In the genomic region with DNA sequence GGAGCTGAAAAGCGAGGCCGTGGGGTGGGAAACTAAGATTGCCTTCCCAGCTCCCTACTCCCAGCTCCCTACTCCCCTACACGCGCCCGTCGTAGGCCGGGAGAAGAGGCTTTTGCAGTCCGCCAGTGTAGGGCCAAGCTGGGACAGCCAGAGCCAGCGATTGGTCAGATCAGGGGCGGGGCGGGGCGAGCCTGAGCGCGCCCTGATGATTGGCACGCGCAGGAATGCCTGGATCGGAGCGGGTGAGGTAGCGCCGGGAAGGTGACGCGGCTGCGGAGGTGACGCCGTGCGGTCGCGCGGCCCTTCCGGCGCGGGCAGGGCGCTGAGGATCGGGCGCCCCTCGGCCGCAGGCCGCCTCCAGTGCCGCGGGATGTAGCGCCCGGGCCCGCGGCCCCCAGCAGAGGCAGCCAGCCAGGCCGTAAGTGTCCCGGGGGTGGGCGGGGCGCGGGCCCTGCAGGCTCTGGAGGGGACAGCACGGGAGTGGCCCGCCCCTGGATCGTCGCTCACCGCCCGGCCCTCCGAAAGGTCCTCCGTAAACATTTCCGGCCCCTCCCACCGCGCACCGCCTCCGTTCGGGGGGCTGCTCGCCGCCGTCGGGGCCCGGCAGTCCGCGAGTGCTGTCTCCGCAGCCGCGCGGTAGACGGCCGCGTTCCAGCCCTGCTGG, we compare ENCODE assay signal across 8 mouse cellular contexts. TPM values are rescaled to one million over a fixed set of nuclear protein-coding genes. Genes with fewer than 3 reads are reported as not detected.
DNase-seq lines count a peak whose midpoint lies in the region; ATAC-seq and TF ChIP-seq lines count a peak whose summit lies in the region.

A gene (plus strand): TSS at position 211 of the 664 bp plus-strand sequence.

- peak; percentile 41 for TF ChIP-seq POLR2A in kidney, adult 2 months (IDR thresholded peaks at IDR 0.05; ENCODE audit: low read depth, low read length)
- peak; percentile 46 for TF ChIP-seq POLR2A in spleen, adult 2 months (IDR thresholded peaks at IDR 0.05; ENCODE audit: low read depth, low read length)

- WGBS in embryonic facial prominence, embryonic 13.5 days = under 1% methylated on average over 67 of the region's 77 CpGs
- WGBS in kidney, adult 2 months = under 1% methylated on average over 75 of the region's 77 CpGs
- WGBS in limb, embryonic 12.5 days = under 1% methylated on average over 71 of the region's 77 CpGs
- WGBS in midbrain, embryonic 15.5 days = under 1% methylated on average over 71 of the region's 77 CpGs
- under 1% methylated on average over 74 of the region's 77 CpGs for WGBS in spleen, adult 2 months

- peak within 1 kb of the TSS; percentile 86 for H3K4me3 ChIP-seq in embryonic facial prominence, embryonic 13.5 days
- peak within 1 kb of the TSS; percentile 92 for H3K4me3 ChIP-seq in kidney, adult 2 months (ENCODE audit: insufficient read depth, low read depth, low read length)
- peak within 1 kb of the TSS; percentile 90 for H3K4me3 ChIP-seq in limb, embryonic 12.5 days (replicated peaks)
- peak within 1 kb of the TSS; percentile 96 for H3K4me3 ChIP-seq in midbrain, embryonic 15.5 days
- H3K4me3 ChIP-seq in spleen, adult 2 months (ENCODE audit: extremely low read depth, insufficient read depth, insufficient read length) = peak within 1 kb of the TSS; percentile 78

- H3K27me3 ChIP-seq in embryonic facial prominence, embryonic 13.5 days = no peaks in the 10 kb centered on the region
- no peaks in the 10 kb centered on the region for H3K27me3 ChIP-seq in kidney, adult 2 months (replicated peaks; ENCODE audit: control insufficient read depth, insufficient read depth, low read length)
- H3K27me3 ChIP-seq in limb, embryonic 12.5 days = no peaks in the 10 kb centered on the region
- H3K27me3 ChIP-seq in midbrain, embryonic 15.5 days (replicated peaks) = no peaks in the 10 kb centered on the region
- no peaks in the 10 kb centered on the region for H3K27me3 ChIP-seq in spleen, adult 2 months (ENCODE audit: control insufficient read depth, insufficient read depth, low read length)

- H3K9ac ChIP-seq in embryonic facial prominence, embryonic 13.5 days = peak within 1 kb of the TSS; percentile 95
- peak within 1 kb of the TSS; percentile 94 for H3K9ac ChIP-seq in limb, embryonic 12.5 days (replicated peaks)
- H3K9ac ChIP-seq in midbrain, embryonic 15.5 days = peak within 1 kb of the TSS; percentile 93

- peaks cover 16% of the 10 kb centered on the region for H3K36me3 ChIP-seq in embryonic facial prominence, embryonic 13.5 days
- H3K36me3 ChIP-seq in kidney, adult 2 months (ENCODE audit: control insufficient read depth, insufficient read depth, low read length) = no peaks in the 10 kb centered on the region
- H3K36me3 ChIP-seq in limb, embryonic 12.5 days = peaks cover 22% of the 10 kb centered on the region
- no peaks in the 10 kb centered on the region for H3K36me3 ChIP-seq in midbrain, embryonic 15.5 days (replicated peaks)
- peaks cover 1% of the 10 kb centered on the region; the same call in 1 of the 2 replicates for H3K36me3 ChIP-seq in spleen, adult 2 months (ENCODE audit: control insufficient read depth, insufficient read depth, low read length)

- peak; percentile 100 for ATAC-seq in embryonic facial prominence, embryonic 13.5 days (ENCODE audit: insufficient number of reproducible peaks, insufficient read depth, low FRiP score, low TSS enrichment, low read depth)
- peak; percentile 99 for ATAC-seq in limb, embryonic 12.5 days (ENCODE audit: insufficient number of reproducible peaks, insufficient read depth, low FRiP score, low TSS enrichment, low read depth)
- ATAC-seq in midbrain, embryonic 15.5 days (replicated peaks) = peak; percentile 100

- no peak for TF ChIP-seq CTCF in kidney, adult 2 months (conservative IDR thresholded peaks at IDR 0.05; ENCODE audit: insufficient read depth, insufficient read length, low read depth, low read length)
- no peak for TF ChIP-seq CTCF in spleen, adult 2 months (IDR thresholded peaks at IDR 0.05; ENCODE audit: extremely low read depth, insufficient read depth, insufficient read length, insufficient replicate concordance)

- peak within 1 kb of the TSS; percentile 61 for H3K4me2 ChIP-seq in embryonic facial prominence, embryonic 13.5 days
- peak within 1 kb of the TSS; percentile 71 for H3K4me2 ChIP-seq in limb, embryonic 12.5 days
- H3K4me2 ChIP-seq in midbrain, embryonic 15.5 days = peak within 1 kb of the TSS; percentile 66

- H3K27ac ChIP-seq in embryonic facial prominence, embryonic 13.5 days = peak within 1 kb of the TSS; percentile 97
- peak within 1 kb of the TSS; percentile 83 for H3K27ac ChIP-seq in kidney, adult 2 months (ENCODE audit: insufficient read depth, low read depth, low read length)
- peak within 1 kb of the TSS; percentile 96 for H3K27ac ChIP-seq in limb, embryonic 12.5 days
- H3K27ac ChIP-seq in midbrain, embryonic 15.5 days = peak within 1 kb of the TSS; percentile 96
- peak within 1 kb of the TSS; percentile 83 for H3K27ac ChIP-seq in spleen, adult 2 months (ENCODE audit: insufficient read depth, low read length)

- peak; percentile 99 for DNase-seq in 3134 (ENCODE audit: extremely low read depth, insufficient read length, low spot score)
- peak; percentile 99 for DNase-seq in adrenal gland, postnatal 36 days
- peak; percentile 96 to 99 for DNase-seq in heart, adult 18-20 months
- DNase-seq in kidney, adult 2 months = peak; percentile 99
- DNase-seq in spleen, adult 2 months (ENCODE audit: low read depth in 1 of 2, low spot score in 2 of 2) = peak; percentile 76 to 95

- H3K4me1 ChIP-seq in embryonic facial prominence, embryonic 13.5 days = peaks cover 52% of the 10 kb centered on the region
- peaks cover 29% of the 10 kb centered on the region for H3K4me1 ChIP-seq in kidney, adult 2 months (ENCODE audit: control insufficient read depth, insufficient read depth, low read length)
- H3K4me1 ChIP-seq in limb, embryonic 12.5 days (replicated peaks) = peaks cover 47% of the 10 kb centered on the region
- peaks cover 48% of the 10 kb centered on the region for H3K4me1 ChIP-seq in midbrain, embryonic 15.5 days
- peaks cover 2% of the 10 kb centered on the region; the same call in 1 of the 2 replicates for H3K4me1 ChIP-seq in spleen, adult 2 months (ENCODE audit: control insufficient read depth, insufficient read depth, insufficient read length)

- H3K9me3 ChIP-seq in embryonic facial prominence, embryonic 13.5 days = no peaks in the 10 kb centered on the region
- no peaks in the 10 kb centered on the region for H3K9me3 ChIP-seq in limb, embryonic 12.5 days
- no peaks in the 10 kb centered on the region for H3K9me3 ChIP-seq in midbrain, embryonic 15.5 days

RNA-seq across cellular contexts. Expression of the gene that starts here (rescaled TPM):
- total RNA-seq in adrenal gland, postnatal 36 days (2021) = 100 to 1,000 TPM; 125 to 139 TPM
- 81.6 and 87.4 TPM in 2 replicates for polyA plus RNA-seq in embryonic facial prominence, embryonic 13.5 days (2015; fragmentation: Nextera tagmentation; extraction: Ambion mirVana)
- 100 to 1,000 TPM; 126 to 129 TPM for total RNA-seq in heart, adult 18-20 months (2021)
- 113 and 119 TPM in 2 replicates for polyA plus RNA-seq in kidney, adult 2 months (2012; rRNA removed)
- polyA plus RNA-seq in limb, embryonic 12.5 days (2016; fragmentation: Nextera tagmentation; extraction: Ambion mirVana) = 80.7 and 86.4 TPM in 2 replicates
- polyA plus RNA-seq in midbrain, embryonic 15.5 days (2015; fragmentation: Nextera tagmentation; extraction: Ambion mirVana) = 76.0 and 82.4 TPM in 2 replicates
- polyA plus RNA-seq in spleen, adult 2 months (2012; rRNA removed) = 106 and 122 TPM in 2 replicates

Comparison
In these comparisons a context has a peak if more than half of its experiments do, and no peak if none do; other contexts are left out.
1. Peak in every context shown above with its lines: DNase-seq, ATAC-seq, H3K4me3 ChIP-seq and H3K27ac ChIP-seq.